Mouse (Mus musculus): Measurements from ENCODE around the gene Atpif1.
"Not testable (repeated sequence)": the region's sequence is repeated elsewhere in the genome, so short reads cannot be mapped to it uniquely, and the experiment has no call there.

Atpif1 gene

DNA sequence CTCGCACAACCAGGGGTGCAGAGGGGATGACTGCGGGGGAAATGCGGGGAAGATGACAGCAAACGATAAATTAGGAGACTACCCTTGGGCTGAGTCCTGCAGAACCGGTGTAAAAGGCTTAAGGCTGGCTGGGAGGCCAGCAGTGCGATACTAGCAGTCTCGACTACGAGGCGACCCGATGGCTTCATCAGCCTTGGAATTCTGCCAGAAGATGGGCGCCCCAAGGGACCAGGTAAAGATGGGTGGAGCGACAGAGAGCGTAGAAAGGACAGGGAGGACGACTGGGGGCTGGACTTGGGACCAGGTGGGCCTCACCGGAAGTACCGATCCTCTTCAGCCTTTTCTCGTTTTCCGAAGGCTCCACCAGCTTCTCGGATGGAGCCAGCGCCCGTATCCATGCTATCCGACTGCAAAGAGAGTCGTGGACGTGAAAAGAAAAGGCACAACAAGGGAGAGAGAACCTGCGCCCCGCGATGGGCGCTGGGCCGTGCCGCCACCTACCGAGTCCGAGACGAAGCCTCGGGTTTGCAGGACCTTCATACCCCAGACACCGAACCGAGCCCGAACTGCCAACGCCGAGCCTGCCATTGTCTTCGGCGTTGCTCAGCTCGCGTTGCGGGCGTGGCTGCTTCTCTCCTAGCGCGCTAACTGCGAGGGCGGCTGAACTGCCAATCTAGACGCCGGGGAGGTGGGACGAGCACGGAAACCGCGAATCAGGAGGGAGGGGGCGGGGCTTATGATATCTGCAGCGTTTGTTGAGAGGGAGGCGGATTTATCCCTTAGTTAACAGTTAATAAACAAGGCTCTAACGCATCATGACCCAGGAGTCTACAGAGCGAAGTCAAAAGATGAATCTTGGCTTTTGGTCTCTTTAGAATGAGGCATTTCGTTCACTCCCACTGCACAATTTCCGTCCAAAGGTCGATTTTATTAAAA is at the start of gene Atpif1:
Gene Atpif1, minus strand, starts transcription at position 679 of the 936 bp plus-strand sequence.
- peak; percentile 92 for DNase-seq (ENCODE audit: low spot score)

DNA sequence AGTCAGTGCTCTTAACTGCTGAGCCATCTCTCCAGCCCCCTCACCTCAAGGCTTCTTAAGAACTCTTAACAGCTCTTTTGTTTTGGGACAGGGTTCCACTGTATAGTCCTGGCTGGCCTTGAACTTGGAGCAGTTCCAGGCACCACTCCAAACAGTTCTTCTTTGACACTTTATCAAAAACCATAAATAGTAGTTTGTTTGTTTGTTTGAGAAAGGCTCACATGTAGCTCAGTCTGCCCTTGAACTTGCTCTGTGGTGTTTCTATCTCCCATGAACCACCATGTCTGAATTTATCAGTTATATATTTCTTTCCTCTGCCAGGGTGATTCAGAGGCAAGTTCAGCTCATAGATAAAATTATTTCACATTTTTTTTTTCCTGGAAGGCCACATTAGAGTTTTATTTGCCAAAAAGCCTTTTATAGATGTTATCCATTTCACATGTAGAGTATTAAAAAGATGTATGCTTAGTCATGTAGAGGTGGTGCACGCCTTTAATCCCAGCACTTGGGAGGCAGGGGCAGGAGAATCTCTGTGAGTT is 41.4 kb upstream of the Atpif1 start:
- DNase-seq (ENCODE audit: low spot score): peak; percentile 50

DNA sequence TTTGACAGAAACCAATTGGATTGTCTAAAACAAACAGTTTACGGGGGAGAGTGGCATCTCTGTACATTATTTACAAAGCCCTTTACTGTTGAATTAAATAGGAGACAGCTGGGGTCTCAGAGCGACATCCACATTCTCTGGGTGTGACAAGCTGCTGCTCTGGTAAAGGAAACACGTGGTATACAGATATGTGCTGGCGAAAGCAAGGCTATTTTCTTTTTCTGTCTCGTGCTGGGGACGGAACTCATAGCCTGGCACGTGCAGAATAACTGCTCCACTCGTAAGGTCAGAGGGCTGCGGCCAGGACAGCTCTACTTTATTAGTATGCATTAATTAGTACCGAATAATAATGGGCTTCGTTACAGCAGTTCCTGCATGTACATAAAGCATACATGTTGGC is 39.9 kb upstream of the Atpif1 start:
- DNase-seq (ENCODE audit: low spot score): no peak

DNA sequence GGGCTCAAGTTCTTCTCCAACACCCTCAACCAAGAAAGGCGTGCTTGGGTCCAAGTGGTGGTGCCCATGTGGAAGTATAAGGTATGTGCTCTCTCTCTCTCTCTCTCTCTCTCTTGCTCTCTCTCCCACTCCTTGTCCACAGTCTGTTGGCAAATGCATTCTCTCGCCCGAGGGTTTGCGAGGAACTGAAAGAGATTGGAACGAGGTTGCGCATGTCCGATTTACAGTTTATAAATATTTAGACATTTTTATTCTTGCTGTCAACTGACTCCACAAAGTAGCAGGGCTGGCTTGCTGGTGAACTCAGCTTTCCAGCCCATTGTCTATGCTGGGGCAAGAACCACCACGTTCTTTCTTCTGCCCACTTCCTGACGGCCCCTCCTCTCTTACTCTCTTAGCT is 37.7 kb upstream of the Atpif1 start:
- DNase-seq (ENCODE audit: low spot score): no peak

DNA sequence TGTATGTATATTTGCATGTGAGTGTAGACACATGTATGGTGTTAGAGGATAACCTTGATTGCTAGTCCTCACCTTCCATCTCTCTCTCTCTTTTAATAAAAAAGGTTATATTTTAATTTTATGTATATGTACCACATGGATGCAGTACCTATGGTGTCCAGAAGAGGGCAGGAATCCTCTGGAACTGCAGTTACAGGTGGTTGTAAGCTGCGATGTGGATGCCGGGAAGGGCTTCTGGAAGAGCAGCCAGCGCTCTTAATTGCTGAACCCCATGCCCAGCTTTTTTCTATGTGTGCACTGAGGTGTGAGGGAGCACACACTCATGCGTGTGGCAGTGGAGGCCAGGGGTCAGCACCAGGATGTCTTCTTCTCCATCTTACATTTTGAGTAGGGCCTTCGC is 35.7 kb upstream of the Atpif1 start:
- no peak for DNase-seq (ENCODE audit: low spot score)

DNA sequence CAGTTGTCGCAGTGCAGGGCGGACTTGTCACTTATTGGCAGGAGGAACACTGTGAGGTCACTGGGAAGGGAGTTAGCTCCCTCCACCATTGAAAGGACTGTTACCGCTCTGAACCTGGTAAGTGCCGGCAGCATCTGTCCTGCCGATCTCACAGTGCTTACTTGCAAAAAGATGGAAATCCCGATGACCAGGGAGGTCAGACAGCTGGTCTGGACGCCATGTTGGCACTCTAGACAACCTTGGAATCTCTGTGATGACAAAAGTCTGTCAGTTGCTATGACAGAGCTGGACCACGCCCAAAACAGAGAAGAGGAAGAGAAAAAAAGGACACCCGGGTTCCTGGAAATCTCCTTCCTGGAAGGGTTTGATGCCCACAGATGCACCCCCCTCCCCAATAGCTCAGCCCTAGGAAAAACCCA is 33.9 kb upstream of the Atpif1 start:
- DNase-seq (ENCODE audit: low spot score): no peak

DNA sequence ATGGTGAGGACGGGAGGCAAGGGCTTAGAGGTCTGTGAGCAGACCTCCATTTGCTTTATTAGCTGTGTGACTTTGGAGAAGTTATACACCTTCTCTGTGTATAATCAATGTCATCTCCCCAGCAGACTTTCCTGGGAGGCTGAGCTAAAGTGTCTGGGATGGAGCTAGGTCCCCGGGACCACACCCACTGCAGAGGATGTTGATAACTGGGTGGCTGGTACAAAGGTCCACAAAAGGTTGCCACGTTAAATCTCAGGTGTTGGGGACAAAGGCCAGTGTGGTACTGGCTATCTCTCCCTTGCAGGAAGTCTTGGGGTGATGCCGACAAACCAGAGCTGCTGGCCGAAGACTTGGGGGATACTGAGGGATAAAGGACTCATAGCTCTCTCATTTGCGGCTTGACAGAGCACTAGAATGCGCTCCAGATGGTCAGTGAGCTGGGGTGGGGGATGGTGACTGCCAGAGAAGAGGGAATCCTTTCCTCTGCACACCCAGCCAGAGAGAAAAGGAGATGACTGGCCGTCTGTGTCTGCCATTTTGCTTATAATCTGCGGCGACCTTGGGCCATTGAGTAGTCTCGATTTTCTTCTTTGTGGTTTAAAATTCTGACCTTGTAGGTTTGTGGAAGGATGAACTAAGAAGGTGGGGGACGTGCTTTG is 31.8 kb upstream of the Atpif1 start:
- no peak for DNase-seq (ENCODE audit: low spot score)

DNA sequence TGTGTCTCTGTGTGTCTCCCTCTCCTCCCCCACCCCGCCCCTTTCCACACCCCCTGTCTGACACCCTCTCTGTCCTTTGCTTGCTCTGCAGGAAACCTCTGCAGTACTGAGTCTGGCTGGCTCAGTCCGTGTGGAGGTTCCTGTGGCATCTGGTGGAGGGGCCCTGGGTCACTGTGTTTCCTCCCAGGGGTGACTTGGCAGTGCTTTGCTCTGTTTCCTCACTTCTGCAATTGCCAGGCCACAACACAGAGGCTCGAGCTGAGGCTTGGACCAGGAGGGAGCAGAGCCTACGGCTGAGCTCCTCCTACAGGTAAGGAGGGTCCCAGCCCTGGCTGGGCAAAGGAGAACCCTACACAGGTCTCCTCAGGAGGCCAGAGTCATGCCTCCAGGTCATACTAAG is 30.5 kb upstream of the Atpif1 start, which contains the start of gene Ptafr:
Gene Ptafr, plus strand, starts transcription at position 103 of the 400 bp plus-strand sequence.
- no peak for DNase-seq (ENCODE audit: low spot score)

DNA sequence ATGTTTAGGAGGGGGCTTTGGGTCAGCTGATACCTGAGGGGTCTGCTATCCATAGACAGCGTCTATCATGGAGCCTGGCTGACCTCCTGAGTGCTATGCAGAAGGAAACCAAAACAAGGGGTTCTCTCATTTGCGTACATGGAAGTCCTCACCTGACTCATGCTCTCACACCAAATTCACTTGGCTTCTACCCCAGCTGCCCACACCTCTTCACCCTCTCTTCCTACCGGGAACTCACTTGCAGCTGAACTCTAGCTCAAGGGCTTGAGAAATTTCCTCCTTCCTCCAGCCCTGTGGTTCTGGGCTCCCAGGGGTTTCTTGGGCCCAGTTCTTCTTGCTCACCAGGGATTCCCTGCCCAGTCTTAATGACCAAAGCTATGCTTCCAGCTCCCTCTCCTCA is 29.8 kb upstream of the Atpif1 start:
- no peak for DNase-seq (ENCODE audit: low spot score)

DNA sequence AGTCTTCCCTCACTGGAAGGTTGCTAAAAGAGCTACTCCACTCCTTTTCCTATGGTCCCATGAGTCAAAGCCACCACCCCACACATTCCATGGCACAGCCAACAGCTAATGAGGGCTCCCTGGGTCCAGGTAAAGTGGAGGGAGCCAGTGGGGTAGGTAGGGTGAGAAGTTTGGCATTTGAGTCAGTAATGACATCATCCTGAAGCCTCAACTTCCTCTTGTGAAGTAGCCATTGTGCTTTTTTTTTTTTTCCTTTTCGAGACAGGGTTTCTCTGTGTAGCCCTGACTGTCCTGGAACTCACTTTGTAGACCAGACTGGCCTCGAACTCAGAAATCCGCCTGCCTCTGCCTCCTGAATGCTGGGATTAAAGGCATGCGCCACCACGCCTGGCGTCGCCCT is 22.1 kb upstream of the Atpif1 start:
- not testable (repeated sequence) for DNase-seq (ENCODE audit: low spot score)

DNA sequence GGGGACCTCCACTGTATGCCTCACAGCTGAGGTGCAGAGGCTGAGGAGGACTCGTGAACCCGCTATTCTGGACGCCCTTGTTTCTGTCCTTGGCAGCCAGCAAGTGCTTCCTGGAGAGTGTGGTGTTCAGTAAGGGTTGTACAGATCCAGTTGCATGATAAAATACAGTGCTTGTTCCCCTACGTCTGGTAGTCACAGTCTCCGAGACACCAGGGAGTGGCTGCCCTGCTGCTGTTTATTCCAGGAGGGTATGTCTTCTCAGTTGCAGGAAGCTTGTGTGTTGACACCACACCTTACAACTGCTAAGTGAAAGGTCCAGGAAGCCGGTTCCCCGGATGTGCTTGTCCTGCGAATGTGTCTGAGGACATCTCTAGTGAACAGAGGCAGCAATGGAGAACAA is 21.2 kb upstream of the Atpif1 start:
- no peak for DNase-seq (ENCODE audit: low spot score)

DNA sequence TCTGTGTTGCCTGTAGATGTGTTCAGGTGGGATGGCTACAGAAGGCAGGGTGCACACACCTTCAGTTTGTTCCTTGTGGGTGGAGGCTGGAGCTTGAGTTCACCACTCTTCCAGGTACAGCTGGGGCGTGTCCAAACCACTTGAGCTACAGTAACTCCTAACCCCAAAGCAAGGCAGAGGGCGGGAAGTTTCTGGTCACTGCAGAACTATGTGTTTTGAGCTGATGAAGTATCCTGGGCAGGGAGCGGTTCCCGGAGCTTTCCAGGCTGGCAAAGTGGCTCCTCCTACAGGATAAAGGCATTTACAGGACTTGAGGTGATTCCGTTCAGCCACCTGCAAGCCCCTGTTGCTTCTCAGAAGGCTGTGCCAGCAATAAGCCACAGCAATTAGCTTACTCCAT is 20.8 kb upstream of the Atpif1 start:
- no peak for DNase-seq (ENCODE audit: low spot score)

DNA sequence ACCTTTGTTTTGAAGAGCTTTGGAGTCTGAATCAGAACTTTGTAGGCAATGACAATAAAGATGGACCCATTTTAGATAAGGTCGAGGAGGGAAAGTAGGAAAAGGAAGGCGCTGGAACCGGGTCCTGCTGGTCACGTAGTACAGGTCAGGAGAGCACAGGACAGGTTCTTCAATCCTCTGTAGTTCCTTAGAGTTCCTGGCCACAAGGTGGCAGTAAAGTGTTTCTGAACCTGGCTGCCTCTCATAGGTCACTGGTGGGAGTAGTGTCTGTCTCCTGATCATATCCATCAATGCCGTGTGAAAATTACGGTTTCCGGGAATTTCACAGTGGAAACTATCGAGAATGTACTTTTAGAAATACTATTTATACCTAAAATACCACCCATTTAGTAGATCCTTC is 12.4 kb upstream of the Atpif1 start:
- no peak for DNase-seq (ENCODE audit: low spot score)

DNA sequence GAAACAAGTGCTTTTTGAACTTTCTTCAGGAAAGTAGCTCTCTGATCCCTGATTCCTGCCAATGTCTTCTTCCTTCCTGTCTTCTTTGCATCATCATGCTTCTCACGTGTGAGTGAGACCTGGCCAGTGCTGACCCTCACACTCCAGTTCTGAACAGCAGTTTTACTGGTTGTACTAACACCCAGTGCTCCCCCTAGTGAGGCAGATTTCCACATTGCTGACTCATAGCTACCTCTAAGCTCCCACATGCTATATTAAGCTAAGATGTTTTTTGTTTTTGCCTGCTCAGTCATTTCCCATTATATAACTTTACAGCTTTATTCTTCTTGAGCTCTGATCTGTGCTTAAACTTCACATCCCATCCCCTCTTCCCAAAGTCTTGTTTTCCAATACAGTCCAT is 9.3 kb upstream of the Atpif1 start:
- DNase-seq (ENCODE audit: low spot score): no peak

DNA sequence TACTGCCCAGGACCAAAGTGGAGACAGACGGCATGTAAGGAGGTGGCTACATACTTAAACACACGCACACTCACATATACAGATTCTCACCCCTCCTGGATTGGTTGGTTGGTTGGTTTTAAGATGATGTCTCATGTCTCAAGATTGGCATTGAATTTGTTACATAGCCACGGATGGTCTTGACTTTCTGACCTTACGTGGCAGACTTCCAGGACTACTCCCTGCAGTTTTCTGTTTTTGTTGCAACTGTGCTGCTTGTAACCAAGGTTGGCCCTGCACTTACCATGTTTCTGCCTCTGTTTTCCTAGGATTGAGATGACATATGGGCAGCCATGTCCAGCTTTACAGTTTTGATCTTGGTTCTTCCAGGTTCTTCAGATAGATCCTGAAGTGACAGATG is 8.0 kb upstream of the Atpif1 start:
- no peak for DNase-seq (ENCODE audit: low spot score)

DNA sequence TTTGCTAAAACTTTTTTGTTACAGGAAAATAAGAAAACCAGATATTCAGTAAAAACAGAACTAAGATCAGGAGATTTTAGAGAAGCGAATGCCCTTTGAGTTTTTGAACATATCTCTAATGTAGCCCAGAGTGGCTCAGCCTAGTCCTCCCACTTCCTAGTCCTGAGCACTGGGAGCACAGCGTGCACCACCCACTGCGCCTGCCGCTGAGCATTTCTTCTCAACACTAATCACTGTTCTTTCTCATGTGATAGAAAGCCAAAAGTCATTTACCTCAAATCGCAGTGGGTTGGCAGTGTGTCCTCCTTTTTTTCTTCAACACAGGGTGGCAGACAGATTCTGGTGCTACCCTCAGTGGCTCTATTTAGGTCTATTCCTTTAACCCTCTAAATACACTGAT is 6.0 kb upstream of the Atpif1 start:
- no peak for DNase-seq (ENCODE audit: low spot score)

DNA sequence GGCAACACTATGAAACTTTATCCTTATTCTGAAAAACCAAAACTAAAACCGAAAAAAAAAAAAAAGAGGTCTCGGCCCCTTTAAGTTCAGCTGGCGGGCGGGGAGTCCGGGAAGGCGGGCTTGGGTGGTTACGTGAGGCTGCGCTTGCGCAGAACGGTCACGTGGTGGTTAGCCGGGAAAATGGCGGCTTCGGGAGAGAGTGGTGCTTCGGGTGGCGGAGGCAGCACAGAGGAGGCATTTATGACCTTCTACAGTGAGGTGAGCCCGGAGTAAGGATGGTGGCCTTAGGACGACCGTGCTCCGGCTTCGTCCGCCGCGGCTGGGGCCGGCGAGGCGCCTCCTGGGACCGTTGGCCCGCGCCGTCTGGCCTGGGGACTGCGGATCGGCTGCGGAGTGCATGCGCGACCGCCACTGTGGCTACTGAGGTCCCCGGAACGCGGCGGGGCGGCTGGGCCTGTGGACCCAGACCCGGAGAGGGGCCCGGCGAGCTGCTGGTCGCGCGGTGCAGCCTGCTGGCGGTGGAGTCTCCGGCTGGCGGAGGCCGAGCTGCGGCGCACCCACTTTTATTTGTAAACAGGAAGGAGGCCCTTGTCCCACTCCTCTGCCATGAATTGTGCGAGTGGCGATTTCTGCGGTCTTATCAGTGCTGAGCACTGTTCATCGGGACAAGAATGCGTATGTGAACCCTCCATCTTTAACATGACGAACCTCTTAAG is 2.1 kb upstream of the Atpif1 start, which contains the start of gene Dnajc8:
Gene Dnajc8, plus strand, starts transcription at position 145 of the 716 bp plus-strand sequence.
- peak; percentile 96 for DNase-seq (ENCODE audit: low spot score)

DNA sequence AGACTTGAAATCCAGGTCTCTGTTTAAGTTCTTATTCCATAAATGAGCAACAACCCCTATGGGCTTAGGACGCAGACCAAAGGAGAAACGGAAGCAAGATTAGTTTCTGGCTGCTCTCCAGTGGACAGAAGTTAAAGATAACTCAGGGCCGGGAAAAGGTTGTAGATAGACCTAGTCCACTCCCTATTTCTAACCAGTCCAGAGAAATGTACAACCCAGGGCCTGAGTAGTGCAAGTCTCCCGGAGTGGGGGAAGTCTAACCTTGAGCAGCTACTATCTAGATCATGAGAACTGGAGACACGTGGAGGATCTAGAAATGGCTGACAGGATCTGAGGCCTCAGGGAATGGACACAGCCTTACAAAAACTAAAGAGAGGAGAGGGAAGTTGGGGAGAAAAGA is 963 bp downstream of the Atpif1 start:
- peak; percentile 51 for DNase-seq (ENCODE audit: low spot score)

DNA sequence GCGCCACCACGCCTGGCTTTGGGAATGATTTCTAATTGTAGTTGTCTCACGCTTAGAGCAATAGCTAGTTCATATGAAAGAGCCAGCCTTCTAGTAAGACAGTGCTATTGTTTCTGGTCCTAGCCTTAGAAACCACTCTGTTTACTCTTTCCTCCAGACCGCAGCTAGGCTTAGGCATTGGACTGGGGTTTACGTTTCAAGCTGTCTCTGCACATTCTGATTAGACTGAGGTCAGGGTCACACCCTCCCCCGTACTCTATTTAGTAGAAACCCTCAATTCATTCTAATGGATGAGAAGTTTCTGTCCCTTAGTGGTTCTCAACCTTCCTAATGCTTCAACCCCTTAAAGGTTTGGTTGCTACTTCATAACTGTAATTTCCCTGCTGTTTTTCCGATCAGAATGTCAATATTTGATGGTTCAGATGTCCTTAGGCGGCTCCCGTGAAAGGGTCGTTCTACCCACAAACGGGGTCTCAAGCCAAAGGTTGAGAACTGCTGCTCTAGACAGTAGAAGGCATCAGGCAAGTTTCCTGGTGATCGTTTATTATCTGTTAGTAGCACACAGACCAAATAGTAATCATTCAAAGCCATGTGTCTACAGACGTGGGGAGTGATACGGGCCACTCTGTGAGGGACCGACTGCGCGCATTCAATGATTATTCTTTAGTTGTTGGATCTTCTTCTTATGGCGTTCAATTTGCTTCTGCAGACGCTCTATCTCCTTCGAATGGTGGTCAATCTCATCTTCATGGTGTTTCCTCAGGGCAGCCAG is 3.2 kb downstream of the Atpif1 start:
- DNase-seq (ENCODE audit: low spot score): no peak

DNA sequence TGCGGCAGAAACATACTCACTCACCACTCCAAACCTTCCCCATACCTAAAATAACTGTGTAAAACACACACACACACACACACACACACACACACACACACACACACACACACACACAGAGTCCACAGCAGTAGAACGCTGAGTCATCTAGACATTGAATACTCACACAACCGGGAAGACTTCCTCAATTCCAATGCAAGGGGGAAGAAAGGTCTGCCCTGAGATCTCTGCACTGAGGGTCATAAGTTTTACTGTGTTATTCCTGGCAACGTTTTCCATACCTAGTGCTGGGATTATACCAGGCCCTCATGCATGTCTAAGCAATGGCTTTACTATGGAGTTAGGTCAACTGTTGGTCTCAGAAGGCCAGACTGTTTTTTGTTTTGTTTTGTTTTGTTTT is 4.1 kb downstream of the Atpif1 start:
- DNase-seq (ENCODE audit: low spot score): no peak

DNA sequence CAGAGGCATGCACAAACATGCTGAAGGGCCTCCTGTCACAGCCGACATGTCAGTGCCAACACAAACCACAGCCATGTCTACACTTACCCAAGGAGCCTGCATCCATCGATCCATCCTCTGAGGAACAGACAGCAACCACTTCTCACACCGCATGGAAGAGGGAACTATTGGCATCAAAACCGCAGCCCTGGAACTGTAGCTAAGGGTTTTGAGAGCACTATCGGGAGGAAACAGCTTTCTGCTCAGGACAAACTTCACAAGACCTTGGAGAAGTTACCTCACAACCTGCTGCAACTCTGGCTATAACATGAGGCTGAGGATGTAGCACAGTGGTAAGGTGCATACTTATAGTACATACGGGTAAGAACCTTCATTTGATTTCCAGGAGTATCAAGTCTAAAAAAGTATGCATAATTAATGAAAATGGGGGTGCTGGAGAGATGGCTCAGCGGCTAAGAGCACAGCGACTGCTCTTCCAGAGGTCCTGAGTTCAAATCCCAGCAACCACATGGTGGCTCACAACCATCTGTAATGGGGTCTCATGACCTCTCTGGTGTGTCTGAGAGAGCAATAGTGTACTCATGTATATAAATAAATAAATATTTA is 5.4 kb downstream of the Atpif1 start:
- DNase-seq (ENCODE audit: low spot score): no peak

Data from testis, postnatal 14 days (tissue).